Mouse (Mus musculus) activated CD4-positive, CD25-positive, alpha-beta regulatory T cell, adult 9 weeks (primary cell): ENCODE measurements around the gene Tceal3. TPM values are rescaled to one million over a fixed set of nuclear protein-coding genes. Genes with fewer than 3 reads are reported as not detected.

Experiments used
- polyA plus RNA-seq: library from polyadenylated mRNA; unstranded; fragments of 100-300 nt; shearing (Covaris generic); gene quantifications from one replicate; pipeline ENCODE4 v1.2.1, GENCODE M21; 2017

Tceal3 gene
- polyA plus RNA-seq: 1.8 TPM

GRCm38 (mm10) chrX:136590199-136590896 lies at the start of gene Tceal3:
Tceal3 (plus strand) TSS chrX:136590842.

DNA sequence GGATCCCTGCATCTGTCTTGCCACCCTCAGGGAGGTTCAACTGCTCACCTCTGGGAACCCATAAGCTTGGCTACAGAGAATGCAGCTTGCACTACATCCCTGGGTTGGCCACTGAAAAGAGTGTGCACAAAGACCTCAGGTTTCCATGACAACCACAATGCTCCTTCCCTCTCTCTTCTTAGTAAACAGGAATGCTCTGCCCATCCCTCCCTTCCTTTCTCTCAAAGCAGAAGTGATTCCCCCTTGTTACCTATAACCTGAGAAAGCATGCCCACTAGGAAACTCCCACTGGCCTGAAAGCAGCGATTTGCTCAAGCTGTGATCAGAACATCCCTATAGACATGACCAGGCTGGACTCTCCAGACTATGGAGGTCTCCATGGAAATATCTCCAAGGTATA lies 46.7 kb upstream of the Tceal3 start, which contains the start of gene Kir3dl2:
Kir3dl2 (minus strand) TSS at position 101 of the 400 bp plus-strand sequence.

GRCm38 (mm10) chrX:136707446-136708167 lies 117.0 kb downstream of the Tceal3 start, which contains the start of gene Tceal1:
Tceal1 (plus strand) TSS chrX:136707982.

Other genes starting within 250 kb of the Tceal3 start
- not detected for gene Kir3dl1, start 72.8 kb upstream of the Tceal3 start, polyA plus RNA-seq
- not detected for gene Kir3dl2, start 46.8 kb upstream of the Tceal3 start, polyA plus RNA-seq
- gene Tceal1, start 117.1 kb downstream of the Tceal3 start, polyA plus RNA-seq: not detected
- 105 TPM for gene Morf4l2, start 152.8 kb downstream of the Tceal3 start, polyA plus RNA-seq
- gene Glra4, start 189.3 kb downstream of the Tceal3 start, polyA plus RNA-seq: 0.15 TPM
- gene Plp1, start 231.8 kb downstream of the Tceal3 start, polyA plus RNA-seq: 1.5 TPM